Mouse (Mus musculus) ES-E14 (cell line): ENCODE results near the gene Dna2.

Source experiments
- CHD2 ChIP-seq: IDR thresholded peaks from 2 replicates; pipeline ENCODE4 v1.6.1; 2014; ENCODE audit warnings: mild to moderate bottlenecking, low read depth, low read length, inconsistent platforms
- HCFC1 ChIP-seq: IDR thresholded peaks from 2 replicates; pipeline ENCODE4 v1.6.1; 2012; ENCODE audit warnings: low read length, inconsistent platforms, borderline replicate concordance; ENCODE audit not compliant: insufficient read depth
- ZNF384 ChIP-seq: IDR thresholded peaks from 2 replicates; pipeline ENCODE4 v1.6.1; 2012; ENCODE audit warnings: low read depth, low read length, inconsistent platforms

GRCm38 (mm10) chr10:62902829-62903228 is 44.0 kb upstream of the Dna2 start:
- TF ChIP-seq ZNF384, result no peak
- TF ChIP-seq CHD2, result peak; percentile 42; the same call in 1 of the 2 replicates
- no peak for TF ChIP-seq HCFC1
